Mouse (Mus musculus) liver, postnatal 0 days (tissue): ENCODE results near the gene Hnrnpa2b1. TPM values are rescaled to one million over a fixed set of nuclear protein-coding genes. Genes with fewer than 3 reads are reported as not detected.

Source experiments
- ATAC-seq: fragments of 200-750 bp; cut with Nextera tagmentation; 2 replicates; pipeline ENCODE4 v1.8.0; 2017; ENCODE audit warnings: mild to moderate bottlenecking, moderate library complexity
- DNase-seq: peaks from one replicate; pipeline ENCODE4 v3.0.0-alpha.2; 2016
- H3K27ac ChIP-seq: fragments of 300-500 bp; sonication (generic); 2 replicates; pipeline ENCODE4 v1.5.1; 2014; ENCODE audit warnings: antibody characterized with exemption, moderate library complexity, mild to moderate bottlenecking, low read depth
- H3K27me3 ChIP-seq: fragments of 300-500 bp; sonication (generic); 2 replicates; pipeline ENCODE4 v1.6.1; 2014; ENCODE audit warnings: low read length, control low read depth, mixed read lengths; ENCODE audit not compliant: insufficient read depth
- H3K36me3 ChIP-seq: fragments of 300-500 bp; sonication (generic); replicated peaks from 2 replicates; pipeline ENCODE4 v1.6.1; 2014; ENCODE audit warnings: mild to moderate bottlenecking, control low read depth, low read length, moderate library complexity, mixed read lengths; ENCODE audit not compliant: insufficient read depth
- H3K4me1 ChIP-seq: fragments of 300-500 bp; sonication (generic); 2 replicates; pipeline ENCODE4 v1.6.1; 2014; ENCODE audit warnings: antibody characterized with exemption, mild to moderate bottlenecking, control low read depth; ENCODE audit not compliant: insufficient read depth
- H3K4me2 ChIP-seq: fragments of 300-500 bp; sonication (generic); 2 replicates; pipeline ENCODE4 v1.6.1; 2014; ENCODE audit warnings: low read depth, mild to moderate bottlenecking, low read length, moderate library complexity, mixed read lengths
- H3K4me3 ChIP-seq: fragments of 300-500 bp; sonication (generic); 2 replicates; pipeline ENCODE4 v1.5.1; 2014; ENCODE audit warnings: low read depth, low read length
- H3K9ac ChIP-seq: fragments of 300-500 bp; sonication (generic); replicated peaks from 2 replicates; pipeline ENCODE4 v1.6.1; 2014; ENCODE audit warnings: mild to moderate bottlenecking, moderate library complexity
- H3K9me3 ChIP-seq: fragments of 300-500 bp; sonication (generic); 2 replicates; pipeline ENCODE4 v1.6.1; 2016; ENCODE audit warnings: mild to moderate bottlenecking, control low read depth, low read length, mixed read lengths
- CTCF ChIP-seq: sonication (generic); IDR thresholded peaks from 2 replicates; pipeline ENCODE4 v1.5.1; 2016; ENCODE audit warnings: antibody characterized with exemption, low read depth
- EP300 ChIP-seq: IDR thresholded peaks from 2 replicates; pipeline ENCODE4 v1.6.1; 2016; ENCODE audit warnings: antibody characterized with exemption, low read depth, mild to moderate bottlenecking
- WGBS: fragments of 180-500 bp; shearing (Covaris S2); extraction: QIAGEN DNeasy Blood & Tissue Kit; methylation state at CpG from one replicate; pipeline ENCODE4 v1.1.7; 2014; ENCODE audit not compliant: insufficient replicate concordance; 5-methylcytosine and 5-hydroxymethylcytosine counted together
- polyA plus RNA-seq: library from polyadenylated mRNA; unstranded; fragments of >200 nt; fragmentation: Nextera tagmentation; extraction: Ambion mirVana; gene quantifications from 2 replicates; pipeline ENCODE4 v1.2.1, GENCODE M21; 2015

Gene Hnrnpa2b1
- 546 and 587 TPM in 2 replicates for polyA plus RNA-seq

GRCm38 (mm10) chr6:51469715-51470310 lies at the start of gene Hnrnpa2b1:
Gene Hnrnpa2b1 (minus strand): TSS chr6:51469894.
- H3K27me3 ChIP-seq, result no peaks in the 10 kb centered on the region

DNA sequence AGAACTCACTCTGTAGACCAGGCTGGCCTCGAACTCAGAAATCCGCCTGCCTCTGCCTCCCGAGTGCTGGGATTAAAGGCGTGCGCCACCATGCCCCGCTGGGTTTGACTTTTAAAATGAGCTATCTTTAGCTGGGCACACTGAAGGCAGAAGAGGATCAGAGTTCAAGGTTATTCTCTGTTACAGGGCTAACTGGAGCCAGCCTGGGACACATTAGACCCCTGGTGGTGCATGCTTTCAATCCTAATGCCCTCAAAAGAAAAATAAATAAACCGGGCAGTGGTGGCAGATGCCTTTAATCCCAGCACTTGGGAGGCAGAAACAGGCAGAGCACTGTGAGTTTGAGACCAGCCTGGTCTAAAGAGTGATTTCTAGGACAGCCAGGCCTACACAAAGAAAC lies 45.2 kb upstream of the Hnrnpa2b1 start:
- ATAC-seq, result no peak
- Histone ChIP-seq H3K27me3 (no peaks in the 10 kb centered on the region), H3K27ac (no peak overlapping the region), H3K36me3 (no peaks in the 10 kb centered on the region), H3K4me1 (no peaks in the 10 kb centered on the region), H3K9ac (no peak overlapping the region), H3K4me2 (no peak overlapping the region), H3K9me3 (no peaks in the 10 kb centered on the region; the same call in 1 of the 2 replicates), H3K4me3 (no peak overlapping the region)
- no peak for DNase-seq
- TF ChIP-seq EP300 (no peak), CTCF (no peak)
- 83% methylated on average over 7 of the region's 7 CpGs for WGBS

More at GRCm38 (mm10) chr6:51469715-51470310, at the start of gene Hnrnpa2b1:
- peak; percentile 89 for ATAC-seq
- peaks cover 51% of the 10 kb centered on the region for H3K36me3 ChIP-seq
- peak within 1 kb of the TSS; percentile 94 for H3K9ac ChIP-seq
- WGBS, result under 1% methylated on average over 63 of the region's 63 CpGs
- no peaks in the 10 kb centered on the region for H3K9me3 ChIP-seq
- peak; percentile 98 for DNase-seq
- peak within 1 kb of the TSS; percentile 99 for H3K27ac ChIP-seq
- peak within 1 kb of the TSS; percentile 69 for H3K4me3 ChIP-seq
- peak within 1 kb of the TSS; percentile 74 for H3K4me2 ChIP-seq
- peaks cover 24% of the 10 kb centered on the region for H3K4me1 ChIP-seq
- peak; percentile 94 for TF ChIP-seq EP300
- TF ChIP-seq CTCF, result no peak

DNA sequence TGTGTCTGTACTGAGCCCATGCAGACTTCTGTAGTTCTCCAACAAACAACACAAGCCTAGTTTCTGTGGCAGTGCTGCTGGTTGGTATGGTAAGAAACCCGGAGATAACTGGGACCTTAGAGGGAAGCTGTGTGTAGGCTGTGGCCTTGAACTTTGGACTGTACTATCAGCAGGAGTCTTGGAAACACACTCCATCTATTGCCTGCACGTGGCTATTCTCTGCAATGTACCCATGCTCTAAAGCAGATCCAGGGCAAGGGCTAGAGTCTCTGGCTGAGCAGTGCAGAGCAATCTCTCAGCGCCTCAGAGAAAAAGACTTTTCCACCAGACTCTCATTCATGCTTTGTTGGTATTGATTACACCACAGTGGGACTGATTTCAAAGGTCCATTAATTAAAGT lies 44.1 kb upstream of the Hnrnpa2b1 start:
- Histone ChIP-seq H3K27me3 (no peaks in the 10 kb centered on the region), H3K27ac (no peak overlapping the region), H3K36me3 (no peaks in the 10 kb centered on the region), H3K4me1 (0 out of 2 replicates have a peak, but pooled peaks cover 4% of the 10 kb centered on the region), H3K9me3 (no peaks in the 10 kb centered on the region; the same call in 1 of the 2 replicates), H3K4me2 (no peak overlapping the region), H3K9ac (no peak overlapping the region), H3K4me3 (no peak overlapping the region)
- WGBS, result 62% methylated on average over 3 of the region's 3 CpGs
- no peak for DNase-seq
- no peak for ATAC-seq
- no peak for TF ChIP-seq EP300
- no peak for TF ChIP-seq CTCF

- no peak overlapping the region for H3K9ac ChIP-seq
- no peaks in the 10 kb centered on the region for H3K9me3 ChIP-seq
- 0 out of 2 replicates have a peak, but pooled peaks cover 4% of the 10 kb centered on the region for H3K4me1 ChIP-seq
- 53% methylated on average over 1 of the region's 1 CpGs for WGBS
- H3K4me3 ChIP-seq, result no peak overlapping the region
- no peak for DNase-seq
- no peaks in the 10 kb centered on the region for H3K27me3 ChIP-seq
- TF ChIP-seq CTCF (no peak), EP300 (no peak)
- H3K36me3 ChIP-seq, result no peaks in the 10 kb centered on the region
- no peak overlapping the region for H3K27ac ChIP-seq
- no peak for ATAC-seq
- no peak overlapping the region for H3K4me2 ChIP-seq
These were observed 41.3 kb upstream of the Hnrnpa2b1 start for GRCm38 (mm10) chr6:51510946-51511345.

DNA sequence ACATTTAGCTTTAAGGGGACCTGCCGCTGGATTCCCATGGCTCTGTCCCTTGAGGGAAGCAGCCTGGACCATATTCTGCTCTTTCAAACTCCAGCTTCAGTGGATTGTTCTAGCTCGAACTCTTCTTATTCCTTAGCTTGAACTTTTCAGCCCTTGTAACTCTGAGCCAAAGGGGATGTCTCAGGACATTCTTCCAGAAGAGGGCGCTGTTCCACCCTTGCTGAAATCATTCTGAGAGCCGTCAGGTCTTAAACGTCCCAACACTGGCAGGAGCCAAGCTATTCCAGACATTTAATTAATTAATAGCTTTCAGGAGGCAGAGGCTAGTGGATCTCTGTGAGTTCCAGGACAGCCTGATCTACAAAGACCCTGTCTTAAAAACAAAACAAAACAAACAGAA lies 40.4 kb upstream of the Hnrnpa2b1 start:
- Histone ChIP-seq H3K4me2 (0 out of 2 replicates have a peak overlapping the region, but pooled peaks have one; percentile 58), H3K27me3 (no peaks in the 10 kb centered on the region), H3K9ac (0 out of 2 replicates have a peak overlapping the region, but pooled peaks have one; percentile 26), H3K27ac (no peak overlapping the region), H3K4me3 (no peak overlapping the region), H3K4me1 (0 out of 2 replicates have a peak, but pooled peaks cover 4% of the 10 kb centered on the region), H3K9me3 (no peaks in the 10 kb centered on the region), H3K36me3 (no peaks in the 10 kb centered on the region)
- DNase-seq, result peak; percentile 75
- peak; percentile 83 for TF ChIP-seq CTCF
- no peak for TF ChIP-seq EP300
- 19% methylated on average over 5 of the region's 5 CpGs for WGBS
- ATAC-seq, result peak; percentile 43; the same call in 1 of the 2 replicates

DNA sequence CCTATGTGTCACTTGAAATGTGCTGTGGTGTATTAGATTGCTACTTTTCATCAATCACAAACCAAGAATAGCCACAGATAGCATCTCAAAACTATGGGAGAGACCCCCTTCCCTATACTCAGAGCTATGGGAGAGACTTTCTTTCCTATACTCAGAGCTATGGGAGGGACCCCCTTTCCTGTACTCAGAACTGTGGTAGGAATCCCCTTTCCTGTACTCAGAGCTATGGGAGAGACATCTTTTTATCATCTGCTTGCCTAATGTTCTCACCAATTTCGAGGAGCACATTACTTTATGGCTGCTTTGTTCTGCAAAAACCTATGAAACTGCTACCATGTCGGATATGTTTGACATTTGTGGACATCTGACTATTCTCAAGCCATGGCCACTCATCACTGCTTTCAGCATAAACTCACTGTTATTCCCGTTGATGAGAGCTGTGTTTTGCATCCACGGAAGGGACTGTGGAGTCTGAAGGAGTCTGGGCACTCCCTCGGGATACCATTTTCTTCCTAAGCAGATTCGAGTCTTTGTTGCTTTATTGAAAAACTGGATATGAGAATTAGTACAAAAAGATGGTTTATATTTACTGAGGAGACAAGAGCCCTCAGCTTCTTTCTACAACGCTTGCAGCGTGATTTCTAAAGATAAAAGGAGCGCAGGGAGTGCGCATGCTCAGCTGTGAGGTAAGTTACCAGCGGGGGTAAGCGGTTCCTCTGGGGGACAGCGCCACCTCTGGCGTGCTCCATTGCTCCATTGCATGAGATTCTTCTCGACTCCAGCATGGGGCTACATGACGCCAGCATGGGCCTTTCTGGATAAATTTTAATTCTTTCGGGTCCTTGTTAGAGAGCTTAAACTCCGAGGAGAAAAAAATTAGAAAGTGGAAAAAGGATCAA lies 39.3 kb upstream of the Hnrnpa2b1 start:
- no peak overlapping the region for H3K9ac ChIP-seq
- no peak overlapping the region for H3K27ac ChIP-seq
- TF ChIP-seq EP300 (no peak), CTCF (peak; percentile 82)
- no peaks in the 10 kb centered on the region for H3K36me3 ChIP-seq
- H3K27me3 ChIP-seq, result no peaks in the 10 kb centered on the region
- 24% methylated on average over 18 of the region's 18 CpGs for WGBS
- peak; percentile 70; the same call in 1 of the 2 replicates for ATAC-seq
- peak; percentile 88 for DNase-seq
- 0 out of 2 replicates have a peak, but pooled peaks cover 4% of the 10 kb centered on the region for H3K4me1 ChIP-seq
- 0 out of 2 replicates have a peak overlapping the region, but pooled peaks have one; percentile 8 for H3K4me3 ChIP-seq
- no peaks in the 10 kb centered on the region for H3K9me3 ChIP-seq
- peak overlapping the region; percentile 58 for H3K4me2 ChIP-seq
